Comparison of ENCODE assay signal across 10 mouse cellular contexts in the genomic region with DNA sequence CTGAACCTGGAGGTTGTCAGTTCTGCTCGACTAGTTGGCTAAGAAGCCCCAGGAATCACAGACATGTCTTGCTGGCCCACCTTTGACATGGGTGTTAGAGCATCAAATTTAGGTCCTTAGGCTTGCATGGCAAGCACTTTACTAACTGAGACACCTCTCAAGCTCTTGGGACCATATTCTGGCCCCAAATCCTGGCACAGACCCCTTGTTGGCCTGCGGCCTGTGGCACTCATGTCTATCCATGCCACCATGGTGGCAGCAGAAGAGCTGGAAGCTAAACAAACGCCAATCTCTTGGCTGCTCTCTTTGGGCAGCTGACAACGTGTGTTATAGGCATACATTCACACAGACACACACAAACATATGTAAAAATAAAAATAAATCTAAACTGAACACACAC. TPM values are rescaled to one million over a fixed set of nuclear protein-coding genes. Genes with fewer than 3 reads are reported as not detected.
DNase-seq lines count a peak whose midpoint lies in the region.
"Had no signal": no experiment of that assay in that cellular context is flagged by ENCODE, and none has a peak within 500 bp of the region (broad histone marks: within the 10 kb centered on the region; RNA-seq: fewer than 3 reads in every experiment).

No protein-coding gene starts in this region.

- peak; percentile 49 for DNase-seq in adrenal gland, postnatal 14 days
- DNase-seq in adrenal gland, postnatal 25 days: no peak
- peak; percentile 71 to 75 for DNase-seq in cerebellum, postnatal 14 days
- no peak for DNase-seq in cerebellum, adult 8-10 months
- DNase-seq: adrenal gland, adult 8-10 months; cerebellum, adult 11-12 months; cerebellum, adult 2 months; cerebellum, adult 9-11 months; cerebellum, postnatal 36 days; embryo, embryonic 11 days had no signal

RNA-seq across cellular contexts. Expression of a gene that starts 2.6 kb away (rescaled TPM):
- total RNA-seq in adrenal gland, postnatal 14 days (2021): 10.0 and 10.8 TPM in 2 replicates
- 11.1 and 15.0 TPM in 2 replicates for total RNA-seq in adrenal gland, postnatal 25 days (2021)

Comparison
In these comparisons a context has a peak if more than half of its experiments do, and no peak if none do; other contexts are left out.
1. DNase-seq: peak in adrenal gland, postnatal 14 days (single experiment) and cerebellum, postnatal 14 days (2 of 2); none in adrenal gland, postnatal 25 days (single experiment) and cerebellum, adult 8-10 months (single experiment).